Mouse (Mus musculus): ENCODE measurements at regions not wholly inside any gene's neighbourhood (a gene's known extent, or its start where the extent isn't known, plus 50 kb on each side); places are given as distances from the start of the nearest gene placed in this dataset.

DNA sequence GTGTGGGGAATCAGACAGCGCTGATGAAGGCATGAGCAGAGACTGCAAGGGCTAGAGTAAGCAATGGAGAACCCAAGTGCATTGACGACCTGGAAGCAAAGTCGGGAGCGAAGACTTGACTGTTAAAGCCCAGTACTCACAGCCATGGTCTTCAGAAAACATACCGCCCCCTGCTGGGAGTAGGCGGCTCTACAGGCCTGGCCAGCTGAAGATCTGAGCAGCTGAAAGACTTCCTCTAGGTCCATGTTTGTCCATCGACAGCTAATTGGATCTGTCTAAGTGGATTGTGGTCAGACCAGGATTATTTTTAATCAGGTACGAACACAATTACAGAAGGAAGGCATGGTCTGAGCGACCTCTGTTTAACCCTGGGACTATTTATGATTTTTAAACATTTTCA lies 230.0 kb downstream of the Slc30a10 start:
- peak; percentile 71; the same call in 1 of the 2 replicates for ATAC-seq (replicated peaks; ENCODE audit: low read depth, poor library complexity, severe bottlenecking)

DNA sequence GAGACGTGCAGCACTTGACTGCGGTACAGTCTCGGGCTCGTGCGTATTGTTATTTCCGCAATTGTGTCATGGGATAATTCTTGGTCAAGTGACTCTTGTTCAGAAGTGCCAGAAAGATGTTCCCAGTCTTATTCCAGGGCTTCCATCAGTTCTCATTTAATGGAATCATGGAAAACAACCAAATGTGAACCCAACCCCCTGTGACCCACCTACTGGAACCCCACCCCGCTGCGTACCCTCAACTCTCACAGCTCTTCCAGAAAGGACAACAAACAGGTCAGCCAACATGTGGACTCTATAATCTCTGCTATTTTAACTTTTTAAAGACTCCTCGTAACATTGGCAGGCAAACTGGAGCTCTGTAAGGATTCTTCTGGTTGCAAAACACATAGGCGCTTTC lies 233.9 kb downstream of the Slc30a10 start:
- ATAC-seq (replicated peaks; ENCODE audit: low read depth, poor library complexity, severe bottlenecking) = no peak

DNA sequence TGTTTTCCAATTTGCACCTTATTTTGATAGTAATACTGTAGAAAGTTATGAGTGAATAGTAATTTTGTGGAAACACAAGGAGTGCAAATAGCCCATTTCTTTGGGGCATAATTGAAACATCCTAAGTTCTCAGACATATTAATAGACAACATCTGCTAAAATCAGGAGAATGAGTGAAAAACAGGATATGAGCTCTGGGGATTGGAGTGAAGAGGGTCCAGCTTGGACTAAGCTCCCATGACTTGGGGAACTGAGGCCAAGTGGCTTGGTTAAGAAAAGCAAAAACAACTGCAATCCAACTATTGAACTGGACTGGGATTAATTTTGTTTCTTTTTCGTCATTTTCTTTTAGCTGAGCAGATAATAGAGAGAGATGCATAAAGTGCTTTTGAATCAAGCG lies 240.7 kb downstream of the Slc30a10 start:
- ATAC-seq (replicated peaks; ENCODE audit: low read depth, poor library complexity, severe bottlenecking) = no peak

DNA sequence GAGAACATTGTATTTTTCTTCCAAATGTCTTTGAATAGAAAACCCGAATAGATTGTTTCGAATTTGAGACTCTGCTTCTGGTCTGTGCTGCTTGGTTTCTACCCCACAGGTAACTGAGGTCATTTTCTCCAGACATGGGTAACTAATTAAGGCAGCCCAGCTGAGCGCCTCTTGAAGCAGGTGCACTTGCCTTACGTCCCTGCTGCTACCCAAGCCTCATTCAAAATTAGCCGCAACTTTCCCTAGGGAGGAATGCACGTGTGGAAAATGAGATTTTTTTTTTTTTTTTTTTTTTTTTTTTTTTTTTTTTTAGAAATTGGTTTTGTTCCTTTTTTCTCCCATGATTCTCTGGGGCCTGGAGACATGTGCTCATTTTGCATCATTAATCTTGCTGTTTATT lies 245.1 kb downstream of the Slc30a10 start:
- no peak for ATAC-seq (replicated peaks; ENCODE audit: low read depth, poor library complexity, severe bottlenecking)

DNA sequence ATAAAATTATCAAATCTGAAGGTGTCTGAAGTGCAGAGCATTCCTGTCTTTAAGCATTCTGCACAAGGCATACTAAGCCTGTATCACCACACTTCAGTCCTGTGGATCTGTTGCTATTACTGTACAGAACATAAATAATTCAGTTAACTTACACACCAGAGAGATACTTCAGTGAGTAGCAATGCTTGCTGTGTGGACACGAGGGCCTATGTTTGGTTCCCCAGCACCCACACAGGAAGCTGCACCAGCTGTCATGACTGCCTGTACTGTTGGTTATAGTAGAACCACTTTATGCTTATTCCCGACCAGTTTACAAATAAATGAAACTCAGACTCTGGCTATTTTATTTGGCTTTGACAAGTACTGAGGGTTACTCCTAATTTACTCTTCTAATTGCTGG lies 271.7 kb downstream of the Slc30a10 start:
- ATAC-seq (replicated peaks; ENCODE audit: low read depth, poor library complexity, severe bottlenecking) = no peak

DNA sequence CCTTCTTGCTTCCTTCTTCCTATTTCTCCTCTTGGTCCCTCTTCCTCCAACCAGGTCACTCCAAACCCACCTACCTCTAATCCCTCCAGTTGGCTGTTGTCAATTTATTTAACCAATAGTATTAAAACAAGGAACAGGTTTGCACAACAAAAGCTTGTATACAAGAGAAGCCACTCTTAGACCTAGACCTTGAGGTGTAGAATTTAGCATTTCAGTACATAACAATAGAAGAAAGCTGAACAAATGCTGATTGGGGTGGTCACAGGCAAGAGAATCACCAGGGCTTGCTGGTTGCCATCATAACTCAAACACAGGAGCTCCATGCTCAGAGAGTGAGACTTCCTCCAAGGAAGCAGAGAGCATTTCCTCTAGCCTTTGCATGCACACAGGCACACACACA lies 272.2 kb downstream of the Slc30a10 start:
- no peak for ATAC-seq (replicated peaks; ENCODE audit: low read depth, poor library complexity, severe bottlenecking)

DNA sequence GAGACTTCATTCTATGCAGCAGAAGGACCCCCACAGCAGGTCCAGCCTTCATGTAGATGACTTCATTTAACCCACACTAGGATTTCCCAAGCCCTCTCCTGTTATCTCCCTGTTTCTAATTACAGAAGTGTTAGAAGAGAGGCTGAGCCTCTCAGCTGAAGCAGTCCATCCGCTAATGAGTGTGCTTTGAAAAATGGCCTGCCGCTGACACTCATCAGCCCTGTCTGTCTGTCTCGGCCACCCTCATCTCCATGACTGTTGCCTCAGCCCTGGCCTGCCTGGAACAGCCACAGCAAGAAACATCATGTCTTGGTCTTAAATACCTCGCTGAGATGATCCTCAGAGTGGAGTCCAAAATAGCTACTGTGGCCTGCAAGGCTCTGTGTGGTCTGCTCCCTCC lies 273.1 kb downstream of the Slc30a10 start:
- no peak for ATAC-seq (replicated peaks; ENCODE audit: low read depth, poor library complexity, severe bottlenecking)

DNA sequence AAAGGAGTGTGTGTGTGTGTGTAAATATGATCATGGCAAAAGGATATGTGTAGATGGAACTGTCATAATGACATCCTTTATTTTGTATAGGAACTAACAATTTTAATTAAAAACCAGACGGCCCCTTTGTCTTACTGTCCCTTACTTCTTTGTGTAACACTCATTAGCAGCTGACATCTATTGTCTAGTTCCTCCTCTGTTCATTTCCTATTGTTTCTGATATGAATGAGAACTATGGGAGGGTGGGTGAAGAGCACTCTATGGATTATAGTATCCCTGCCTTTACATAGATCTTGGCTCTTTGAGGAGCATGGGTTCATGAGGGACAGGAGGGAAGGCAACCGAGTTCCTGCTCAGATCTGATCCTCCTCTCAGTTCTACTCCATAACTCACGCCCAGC lies 273.8 kb downstream of the Slc30a10 start:
- no peak for ATAC-seq (replicated peaks; ENCODE audit: low read depth, poor library complexity, severe bottlenecking)

DNA sequence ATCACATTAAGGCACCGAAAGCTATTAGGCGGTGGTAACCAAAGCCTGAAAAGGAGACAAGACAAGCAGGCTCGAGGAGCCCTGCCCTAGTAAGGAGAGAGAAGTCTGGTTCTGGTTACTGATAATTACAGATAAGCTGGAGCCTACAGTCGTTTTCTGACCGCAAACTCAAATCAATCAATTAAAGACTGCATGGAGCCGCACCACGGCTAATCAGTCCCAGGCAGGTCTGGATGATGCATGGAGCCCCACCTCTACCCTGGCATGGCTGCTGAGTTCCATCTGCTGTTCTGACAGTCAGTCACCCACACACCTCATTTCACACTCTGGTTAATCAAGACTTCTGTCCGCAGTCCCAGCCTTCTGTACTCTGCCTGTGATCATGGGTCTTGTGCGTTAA lies 276.4 kb downstream of the Slc30a10 start:
- ATAC-seq (replicated peaks; ENCODE audit: low read depth, poor library complexity, severe bottlenecking) = no peak

DNA sequence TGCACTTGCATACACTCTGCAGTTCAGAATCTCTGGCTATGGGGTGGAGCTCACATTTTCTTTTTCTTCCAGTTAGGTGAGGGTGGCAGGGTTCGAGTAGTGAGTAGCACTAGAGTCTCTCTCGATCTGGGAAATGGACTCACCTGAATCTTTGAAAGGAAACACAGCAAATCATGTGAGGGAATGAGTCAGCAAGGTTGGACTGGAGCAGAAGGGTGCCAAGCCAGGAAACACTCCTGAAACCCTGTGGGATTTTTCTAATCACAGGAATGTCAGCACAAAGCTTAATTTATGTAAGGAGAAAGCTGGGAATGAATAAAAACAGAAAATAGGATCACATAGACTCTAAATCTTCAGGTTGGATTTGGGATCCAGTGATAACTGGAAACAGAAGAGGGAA lies 282.1 kb downstream of the Slc30a10 start:
- no peak for ATAC-seq (replicated peaks; ENCODE audit: low read depth, poor library complexity, severe bottlenecking)

DNA sequence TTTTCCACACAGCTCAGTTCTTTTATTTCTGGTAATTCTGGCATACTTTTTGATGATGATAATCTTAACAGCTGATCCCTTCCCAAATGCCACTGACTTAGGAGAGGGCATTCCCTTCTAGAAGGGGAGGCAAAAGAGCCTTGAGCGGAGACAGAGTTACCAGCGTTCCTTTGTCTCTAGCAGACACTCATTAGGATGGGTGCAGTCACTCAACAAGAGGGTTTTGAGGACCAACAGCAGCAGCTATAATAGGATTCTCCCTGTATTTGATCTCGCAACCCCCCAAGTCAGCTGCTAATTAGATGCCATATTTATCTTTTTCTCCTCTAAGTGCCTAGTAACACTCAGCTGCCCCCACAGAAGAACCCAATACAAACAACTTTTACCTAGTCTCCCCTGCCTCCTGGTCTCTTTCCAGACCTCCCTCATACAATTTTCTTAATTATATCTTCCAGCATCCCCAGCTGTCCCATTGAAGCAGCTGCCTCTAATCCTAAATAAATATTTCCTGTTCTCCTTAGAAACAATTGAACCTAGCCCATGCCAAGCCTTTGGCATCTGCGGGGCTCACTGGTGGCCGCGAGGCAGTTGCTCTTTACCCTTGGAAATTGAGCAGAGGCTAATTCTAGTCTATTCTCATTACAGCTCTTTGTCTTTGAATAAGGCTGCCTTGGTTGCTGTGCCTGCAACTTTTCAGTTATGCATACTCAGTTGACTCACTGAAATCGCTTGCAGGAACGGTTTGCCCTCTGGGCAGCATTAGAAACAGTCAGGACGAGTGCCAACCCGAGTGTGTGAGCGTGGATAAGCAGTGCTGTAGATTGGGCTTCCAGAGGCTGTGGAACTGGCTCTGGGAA lies 286.6 kb downstream of the Slc30a10 start:
- no peak for ATAC-seq (replicated peaks; ENCODE audit: low read depth, poor library complexity, severe bottlenecking)

DNA sequence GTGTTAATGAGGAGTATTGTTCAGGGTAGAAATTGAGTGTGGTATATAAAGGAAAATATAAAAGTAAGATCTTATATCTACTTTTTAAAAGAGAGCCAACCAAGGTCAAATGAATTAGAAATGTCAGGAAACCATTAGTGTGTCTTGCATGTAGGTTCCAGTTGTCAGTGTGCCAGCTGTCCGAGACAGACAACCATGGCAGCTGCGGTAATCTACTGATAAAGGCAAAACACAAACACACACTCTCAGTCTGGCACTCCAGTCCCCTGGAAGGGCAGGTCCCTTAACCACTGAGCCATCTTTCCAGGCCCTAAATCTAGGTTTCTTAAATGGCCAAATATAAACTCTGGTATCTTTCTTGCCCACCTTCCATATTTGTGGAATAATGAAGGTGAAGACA lies 294.6 kb downstream of the Slc30a10 start:
- ATAC-seq (replicated peaks; ENCODE audit: low read depth, poor library complexity, severe bottlenecking) = no peak

DNA sequence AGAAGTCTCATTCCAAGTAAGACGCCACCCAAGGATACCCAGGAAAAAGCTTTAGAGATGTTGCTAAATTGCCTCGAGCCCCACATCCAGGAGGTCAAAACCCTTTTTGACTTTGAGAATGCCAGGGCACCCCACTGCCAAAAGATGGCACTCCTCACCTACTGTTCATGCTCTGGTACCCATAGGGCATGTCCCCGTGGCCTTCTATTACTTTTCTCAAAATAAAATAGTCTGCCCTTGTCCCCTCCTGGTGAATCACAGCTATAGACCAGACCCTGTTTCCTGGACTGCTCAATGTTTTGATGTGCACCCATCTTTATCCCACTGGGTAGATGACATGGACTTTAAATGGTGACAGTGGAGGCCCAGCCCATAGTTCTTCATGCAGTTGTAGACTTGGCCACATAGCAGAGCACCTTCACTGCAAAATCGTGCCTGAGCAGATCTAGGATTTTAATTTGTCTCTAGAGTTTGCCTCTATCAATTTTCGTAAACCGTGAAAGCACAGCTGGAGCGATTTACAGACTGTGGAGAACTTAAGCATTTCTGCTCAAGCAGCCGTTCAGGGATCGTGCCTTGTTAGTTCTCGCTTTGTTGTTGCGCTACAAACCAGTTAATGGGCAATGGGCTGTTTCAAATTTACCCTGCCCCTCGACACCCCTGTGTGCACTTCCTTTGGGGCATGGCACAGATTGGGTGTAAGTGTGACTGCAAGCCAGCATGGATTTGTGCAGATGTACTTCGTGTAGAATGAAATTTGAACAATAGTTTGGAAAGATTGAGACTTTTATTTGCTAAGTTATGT lies 300.0 kb downstream of the Slc30a10 start:
- ATAC-seq (replicated peaks; ENCODE audit: low read depth, poor library complexity, severe bottlenecking) = no peak

DNA sequence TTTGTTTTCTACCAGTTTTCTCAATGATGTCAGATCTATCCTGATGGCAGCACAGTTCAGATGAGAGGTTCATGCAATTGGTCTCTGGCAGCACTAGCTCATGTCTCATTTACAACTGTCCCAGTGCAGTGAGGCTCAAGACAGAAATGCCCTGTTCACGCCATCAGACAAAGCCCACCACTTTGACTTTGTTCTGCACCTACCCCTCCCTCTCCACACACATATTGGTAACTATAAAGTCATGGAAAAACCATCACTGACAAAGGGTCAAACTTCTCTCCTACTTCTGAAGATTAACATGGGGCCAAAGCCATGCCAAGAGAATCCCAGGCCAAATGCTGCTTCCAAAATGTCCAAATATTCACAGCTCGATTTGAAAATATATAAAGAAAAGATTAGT lies 302.7 kb downstream of the Slc30a10 start:
- ATAC-seq (replicated peaks; ENCODE audit: low read depth, poor library complexity, severe bottlenecking) = no peak

DNA sequence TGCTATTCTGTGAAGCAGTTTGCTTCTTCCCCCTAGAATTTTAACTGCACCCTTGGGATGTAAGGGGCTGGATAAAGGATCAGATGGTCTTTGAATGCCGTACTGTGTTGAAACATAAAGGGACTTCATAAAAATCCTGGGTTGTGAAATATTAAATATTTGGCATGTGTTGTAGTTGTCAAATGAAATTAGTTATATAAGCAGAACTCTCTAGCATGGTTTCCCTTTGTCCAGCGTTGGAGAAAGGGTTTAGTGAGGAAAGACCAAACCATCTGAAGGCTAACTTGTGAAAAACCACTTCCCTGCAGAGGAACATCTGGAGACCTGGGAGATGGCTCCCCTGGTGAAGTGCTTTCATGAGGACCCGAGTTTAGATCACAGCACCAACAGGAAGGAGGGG lies 319.6 kb downstream of the Slc30a10 start:
- no peak for ATAC-seq (replicated peaks; ENCODE audit: low read depth, poor library complexity, severe bottlenecking)

DNA sequence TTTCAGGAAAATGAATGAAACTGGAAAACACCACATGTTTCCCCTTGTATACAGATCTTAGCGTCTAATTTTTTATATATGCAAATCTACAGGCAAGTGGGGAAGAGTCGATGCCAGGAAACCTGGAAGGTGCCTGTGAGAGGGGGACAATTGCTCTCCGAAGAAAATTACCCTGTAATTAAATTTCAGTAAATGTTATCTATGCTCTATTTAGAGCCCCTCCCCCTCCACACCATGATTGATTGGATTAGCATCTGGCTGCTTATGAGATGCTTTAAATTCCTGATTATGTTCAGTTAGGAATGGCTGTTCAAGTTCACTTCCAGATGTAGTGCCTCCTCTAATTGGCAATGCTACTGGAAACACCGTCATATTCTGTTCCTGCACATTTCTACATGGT lies 325.0 kb downstream of the Slc30a10 start:
- no peak for ATAC-seq (replicated peaks; ENCODE audit: low read depth, poor library complexity, severe bottlenecking)

DNA sequence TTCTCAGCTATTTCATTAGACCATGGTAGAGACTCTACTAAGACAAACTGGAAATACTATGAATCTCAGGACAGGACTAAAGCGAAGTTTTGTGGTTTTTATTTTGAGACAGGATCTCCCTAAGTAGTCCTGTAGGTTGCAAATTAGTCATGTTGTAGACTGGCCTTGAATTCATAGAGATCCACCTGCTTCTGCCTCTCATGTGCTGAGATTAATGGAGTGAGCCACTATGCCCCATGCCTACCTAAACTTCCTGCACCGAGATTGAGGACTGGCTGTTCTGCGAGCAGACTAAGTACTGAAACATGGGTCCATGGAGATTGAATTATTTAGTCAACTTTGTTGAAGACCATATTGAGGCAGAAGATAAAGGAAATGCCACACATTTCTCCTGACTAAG lies 315.0 kb downstream of the Lyplal1 start:
- ATAC-seq (replicated peaks; ENCODE audit: low read depth, poor library complexity, severe bottlenecking) = no peak

DNA sequence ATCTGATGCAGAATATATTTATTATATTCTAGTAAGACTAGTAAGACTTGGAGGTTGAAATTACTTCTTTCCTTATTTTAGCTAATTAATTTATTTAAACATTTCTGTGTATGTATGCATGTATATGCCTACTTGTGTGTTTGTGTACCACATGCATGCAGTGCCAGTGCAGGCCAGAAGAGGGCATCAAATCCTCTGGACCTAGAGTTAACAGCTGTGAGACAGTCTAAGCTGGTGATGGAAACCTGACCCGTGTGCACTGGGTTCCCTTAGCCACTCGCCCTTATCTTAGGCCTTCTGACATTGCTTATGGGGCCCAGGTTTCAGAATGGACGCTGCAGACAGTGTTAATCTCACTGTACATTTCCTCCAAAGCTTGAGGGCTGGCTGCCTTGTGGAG lies 302.2 kb downstream of the Lyplal1 start:
- ATAC-seq (replicated peaks; ENCODE audit: low read depth, poor library complexity, severe bottlenecking) = no peak

DNA sequence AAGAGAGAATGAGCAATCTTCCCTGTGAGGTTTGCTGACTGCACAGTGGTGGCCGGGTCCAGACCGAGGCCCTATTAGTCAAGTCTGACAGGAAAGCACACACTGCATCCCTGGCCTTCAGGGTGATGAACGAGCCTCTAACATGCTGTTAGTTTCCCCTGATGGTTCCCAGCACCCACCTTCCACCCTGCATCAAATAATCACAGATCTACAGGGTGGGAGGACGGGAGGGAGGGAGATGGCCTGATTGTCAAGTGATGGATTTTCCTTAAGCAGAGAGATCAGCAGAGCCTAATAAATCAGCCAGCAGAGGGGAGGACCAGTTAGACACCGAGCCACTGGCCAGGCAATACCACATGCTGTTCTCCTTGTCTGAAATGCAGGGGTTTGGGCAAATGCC lies 298.1 kb downstream of the Lyplal1 start:
- ATAC-seq (replicated peaks; ENCODE audit: low read depth, poor library complexity, severe bottlenecking) = no peak

DNA sequence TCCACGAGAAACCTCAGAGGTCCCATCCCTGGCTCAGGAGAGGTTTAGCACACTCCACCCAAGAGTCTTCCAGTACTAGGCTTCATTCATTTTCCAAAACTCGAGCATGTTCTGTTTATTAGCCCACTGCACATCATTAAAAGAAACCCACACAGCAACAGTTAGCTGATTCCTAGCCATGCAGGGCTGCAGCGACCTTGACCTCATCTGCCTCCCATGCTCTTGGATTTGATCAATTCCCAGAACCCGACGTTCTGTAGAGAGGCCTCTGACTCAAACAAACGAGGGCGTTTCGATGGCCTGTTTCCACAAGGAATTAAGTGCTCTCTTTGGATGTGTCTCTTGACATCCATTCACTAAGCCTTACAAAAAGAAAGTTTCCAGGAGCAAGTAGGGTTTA lies 294.9 kb downstream of the Lyplal1 start:
- ATAC-seq (replicated peaks; ENCODE audit: low read depth, poor library complexity, severe bottlenecking) = no peak

DNA sequence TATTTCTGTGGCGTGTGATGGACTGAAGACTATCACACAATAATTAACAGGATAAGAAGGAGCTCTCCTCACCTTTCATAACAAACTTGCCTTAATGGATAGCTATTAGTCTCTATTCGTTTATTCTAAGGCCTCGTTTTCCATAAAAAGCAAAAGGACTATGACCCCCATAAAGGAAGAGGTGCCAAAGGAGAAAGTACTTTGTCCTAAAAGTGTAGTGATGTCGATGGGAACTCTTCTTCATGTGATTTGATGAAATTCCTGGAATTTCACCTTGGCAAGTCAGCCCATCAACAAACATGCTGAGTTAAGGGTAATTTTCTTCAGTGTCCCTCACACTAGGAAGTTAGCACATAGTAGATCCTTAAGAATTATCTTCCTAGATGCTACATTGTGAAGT lies 293.9 kb downstream of the Lyplal1 start:
- ATAC-seq (replicated peaks; ENCODE audit: low read depth, poor library complexity, severe bottlenecking) = no peak

DNA sequence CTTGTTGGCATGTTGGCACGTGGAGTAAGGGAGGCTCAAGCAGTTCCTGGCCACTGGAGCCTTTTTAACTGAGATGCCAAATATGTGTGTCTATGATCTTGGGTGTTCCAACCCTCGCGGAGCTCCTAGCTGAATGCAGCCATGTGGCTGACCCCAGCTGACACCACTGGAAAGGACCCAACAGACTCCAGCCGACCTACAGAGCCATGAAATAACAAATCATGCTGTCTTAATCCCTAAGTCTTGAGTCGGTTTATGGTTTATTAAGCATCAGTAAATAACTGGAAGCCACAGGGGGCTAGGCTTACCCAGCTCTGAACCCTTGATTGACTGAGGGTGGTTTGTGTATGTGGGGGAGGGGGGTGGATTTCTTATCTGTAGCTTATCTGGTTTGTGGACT lies 293.2 kb downstream of the Lyplal1 start:
- ATAC-seq (replicated peaks; ENCODE audit: low read depth, poor library complexity, severe bottlenecking) = no peak

All from common myeloid progenitor, adult 5-6 weeks (primary cell).